Mouse (Mus musculus) layer of hippocampus, adult 9-10 months (tissue): ENCODE data around the gene Slc25a22.

Experiments
- DNase-seq: peaks from one replicate; pipeline ENCODE4 v3.0.0; 2022; ENCODE audit warnings: low spot score

Gene Slc25a22

GRCm38 (mm10) chr7:141435129-141435855, 2.4 kb downstream of the Slc25a22 start:
- no peak for DNase-seq

- no peak for DNase-seq
These were observed 3.2 kb downstream of the Slc25a22 start for GRCm38 (mm10) chr7:141434464-141434863.

DNA sequence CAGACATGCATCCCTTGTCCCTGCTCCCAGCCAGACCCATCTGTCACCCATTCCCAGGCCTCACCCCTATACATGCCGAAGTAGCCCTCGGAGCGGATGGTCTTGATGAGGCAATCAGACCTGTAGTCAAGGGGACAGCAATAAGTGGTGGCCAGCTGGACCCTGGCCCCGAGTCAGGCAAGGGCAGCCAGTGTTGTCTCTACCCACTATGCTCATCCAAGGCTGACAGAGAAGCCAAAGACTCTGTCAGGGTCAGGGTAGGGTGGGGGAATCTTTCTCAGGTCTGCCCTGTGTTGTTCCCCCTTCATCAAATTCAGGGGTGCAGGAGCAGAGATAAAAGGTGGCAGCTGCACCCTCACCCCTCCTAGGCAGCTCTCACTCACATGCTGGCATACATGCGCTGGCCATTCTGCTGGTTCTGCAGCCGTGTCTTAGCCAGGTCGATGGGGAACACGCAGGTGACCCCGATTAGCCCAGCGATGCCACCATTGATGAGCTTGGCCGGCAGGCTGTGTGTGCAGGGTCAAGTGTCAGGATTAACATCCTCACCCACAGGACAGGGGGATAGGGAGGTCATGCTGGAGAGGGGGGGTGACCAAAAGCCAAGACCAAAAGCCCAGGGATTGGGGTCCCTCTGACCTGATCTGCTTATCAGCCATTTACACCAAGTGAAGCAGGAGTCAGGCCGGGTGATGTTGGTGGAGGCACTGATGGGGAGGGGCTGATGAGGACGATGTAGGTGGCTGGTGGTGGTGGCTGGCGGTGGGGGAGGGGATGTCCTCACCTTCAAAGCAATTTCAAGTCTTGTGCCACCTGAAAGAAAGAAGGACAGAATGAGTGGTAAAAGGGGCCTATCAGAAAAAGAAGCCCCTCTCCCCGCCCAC, 3.9 kb downstream of the Slc25a22 start:
- DNase-seq: no peak

DNA sequence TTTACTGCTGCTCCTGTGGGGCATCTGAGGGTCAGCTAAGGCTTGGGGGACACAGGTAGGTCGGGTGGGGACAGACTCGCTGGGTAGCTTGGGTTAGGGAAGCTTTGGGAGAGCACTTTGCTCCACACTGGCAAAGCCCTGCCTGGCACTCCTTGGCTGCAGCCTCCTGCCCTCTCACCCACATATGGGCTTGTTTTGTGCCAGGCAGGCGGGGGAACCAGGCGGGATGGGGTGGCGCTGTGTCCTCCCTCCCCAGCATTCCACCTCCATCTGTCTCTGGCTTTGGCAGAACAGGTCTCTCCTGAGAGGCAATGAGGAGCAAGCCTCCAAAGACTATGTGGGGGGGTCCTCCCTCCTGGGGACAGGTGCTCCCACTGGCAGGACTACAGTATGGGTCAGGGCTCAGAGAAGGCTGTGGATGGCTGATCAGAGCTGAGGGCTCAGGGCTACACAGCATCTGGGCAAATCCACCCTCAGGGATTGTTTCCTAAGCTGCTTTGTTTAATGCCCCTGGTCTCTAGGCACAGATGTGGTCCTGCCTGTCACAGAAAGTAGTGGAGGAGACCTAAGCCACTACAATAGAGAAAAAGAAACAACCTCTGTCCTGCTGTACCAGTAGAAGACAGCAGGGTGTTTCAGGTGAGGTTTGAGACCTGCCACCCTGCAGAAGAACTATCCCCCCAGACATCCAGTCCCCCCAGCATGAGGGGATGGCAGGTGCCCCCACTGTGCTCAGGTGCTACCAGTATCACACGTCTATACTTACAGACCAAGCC, 4.8 kb downstream of the Slc25a22 start:
- no peak for DNase-seq

GRCm38 (mm10) chr7:141432186-141432611, 5.5 kb downstream of the Slc25a22 start:
- DNase-seq: no peak

DNA sequence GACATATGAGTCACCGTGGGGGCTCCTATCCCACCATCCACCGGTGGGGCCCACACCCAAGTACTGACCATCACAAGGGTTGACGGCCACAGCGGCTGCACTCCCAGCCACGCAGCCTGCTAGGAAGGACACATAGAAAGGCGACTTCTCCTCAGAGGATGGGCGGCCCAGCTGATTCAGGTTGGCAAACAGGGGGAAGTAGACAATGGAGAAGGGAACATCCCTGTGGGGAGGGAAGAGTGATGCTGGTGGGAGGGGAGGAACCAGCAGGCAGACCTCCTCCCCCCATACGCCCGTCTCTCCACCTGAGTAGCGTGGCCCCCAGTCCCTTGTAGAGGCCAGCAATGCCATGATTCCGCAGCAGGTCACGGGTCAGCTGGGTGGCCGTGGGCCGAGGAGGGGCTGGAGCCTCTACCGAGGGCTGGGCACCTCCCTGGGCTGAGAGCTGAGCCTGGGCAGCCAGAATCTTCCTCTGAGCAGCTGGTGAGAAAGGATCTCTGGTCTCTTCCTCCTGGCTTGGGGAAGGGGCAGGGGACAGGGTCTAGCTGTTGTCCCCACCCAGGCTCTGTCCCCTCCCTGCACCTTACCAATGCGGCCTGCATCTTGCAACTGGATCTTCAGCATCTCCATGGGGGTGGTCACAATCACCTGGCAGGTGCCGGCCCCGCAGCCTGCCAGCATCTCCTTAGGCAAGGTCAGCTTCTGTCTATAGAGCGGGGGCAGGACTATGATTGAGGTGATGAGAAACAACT, 6.1 kb downstream of the Slc25a22 start:
- no peak for DNase-seq

- no peak for DNase-seq
These were observed 7.0 kb downstream of the Slc25a22 start for GRCm38 (mm10) chr7:141430585-141431240.

GRCm38 (mm10) chr7:141429840-141430584, 7.7 kb downstream of the Slc25a22 start:
- DNase-seq: no peak

DNA sequence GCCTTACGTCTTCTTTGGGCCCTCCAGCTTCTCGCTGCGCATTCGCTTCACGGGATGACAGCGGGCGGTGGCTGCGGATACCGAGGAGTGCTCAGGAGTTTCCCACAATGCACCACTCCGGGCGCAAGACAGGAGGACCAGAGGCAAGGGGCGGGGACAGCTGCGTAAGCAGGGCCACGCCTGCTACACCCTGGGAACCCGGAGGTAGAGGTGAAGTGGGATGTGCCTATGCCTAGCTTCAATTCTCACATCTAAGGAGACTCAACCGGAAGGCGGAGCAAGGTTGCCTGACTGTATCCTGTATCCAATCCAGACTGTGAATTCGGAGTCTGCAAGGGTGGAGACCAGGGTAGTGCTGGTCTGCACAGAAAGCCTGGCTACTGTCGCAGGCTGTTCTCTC, 8.4 kb downstream of the Slc25a22 start, which contains the start of gene Cend1:
Cend1 (minus strand) TSS at position 182 of the 400 bp plus-strand sequence.
- DNase-seq: no peak

GRCm38 (mm10) chr7:141428701-141429100, 9.0 kb downstream of the Slc25a22 start:
- DNase-seq: no peak

DNA sequence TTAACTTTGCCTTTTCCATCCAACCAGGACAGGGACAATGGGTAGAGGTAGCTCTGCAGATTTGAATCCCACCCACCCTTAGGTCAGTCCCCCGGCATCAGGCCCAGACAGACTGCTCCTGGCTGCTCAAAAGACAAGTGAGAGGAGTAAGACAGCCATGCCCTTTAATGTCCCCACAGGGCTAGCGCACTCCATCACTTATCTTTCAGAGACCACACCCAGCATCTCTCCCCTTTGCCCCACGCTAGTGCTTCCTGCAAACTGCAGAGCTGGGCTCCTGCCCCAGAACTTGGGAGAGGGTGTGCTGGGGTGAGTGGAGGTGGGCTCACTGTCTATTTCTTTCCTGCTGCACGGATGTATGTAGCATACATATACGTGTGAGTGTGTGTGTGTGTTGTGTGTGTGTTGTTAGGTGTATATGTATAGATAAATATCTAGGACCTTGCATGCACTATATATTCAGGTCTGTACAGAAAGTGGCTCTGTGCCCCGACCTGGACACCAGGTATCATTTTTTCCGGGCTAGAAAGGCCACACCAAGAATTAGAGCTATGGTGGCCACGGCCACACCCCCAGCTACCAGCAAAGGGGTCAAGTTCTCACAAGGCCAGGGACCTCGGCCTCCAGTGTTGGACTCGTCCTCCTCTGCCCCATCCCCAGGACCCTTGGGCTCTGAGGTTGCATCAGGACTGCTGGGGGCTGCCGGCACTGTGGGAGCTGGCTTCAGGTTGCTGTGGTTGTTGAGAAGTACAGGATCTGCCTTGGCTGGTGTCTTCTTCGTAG, 10.6 kb downstream of the Slc25a22 start:
- no peak for DNase-seq

DNA sequence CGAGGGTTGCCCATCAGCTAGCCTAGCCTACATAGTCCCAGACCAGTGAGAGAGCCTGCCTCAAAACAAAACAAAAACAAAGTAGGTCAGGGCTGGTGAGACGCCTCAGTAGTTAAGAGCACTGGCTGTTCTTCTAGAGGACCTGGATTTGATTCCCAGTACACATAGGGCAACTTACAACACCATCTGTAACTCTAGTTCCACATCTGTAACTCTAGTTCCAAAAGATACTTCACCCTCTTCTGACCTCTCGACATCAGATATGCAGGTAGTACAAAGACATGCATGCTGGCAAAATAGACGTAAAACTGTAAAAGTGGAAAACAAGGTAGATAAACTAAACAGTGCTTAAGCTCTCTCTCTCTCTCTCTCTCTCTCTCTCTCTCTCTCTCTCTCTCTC, 13.9 kb downstream of the Slc25a22 start:
- no peak for DNase-seq

DNA sequence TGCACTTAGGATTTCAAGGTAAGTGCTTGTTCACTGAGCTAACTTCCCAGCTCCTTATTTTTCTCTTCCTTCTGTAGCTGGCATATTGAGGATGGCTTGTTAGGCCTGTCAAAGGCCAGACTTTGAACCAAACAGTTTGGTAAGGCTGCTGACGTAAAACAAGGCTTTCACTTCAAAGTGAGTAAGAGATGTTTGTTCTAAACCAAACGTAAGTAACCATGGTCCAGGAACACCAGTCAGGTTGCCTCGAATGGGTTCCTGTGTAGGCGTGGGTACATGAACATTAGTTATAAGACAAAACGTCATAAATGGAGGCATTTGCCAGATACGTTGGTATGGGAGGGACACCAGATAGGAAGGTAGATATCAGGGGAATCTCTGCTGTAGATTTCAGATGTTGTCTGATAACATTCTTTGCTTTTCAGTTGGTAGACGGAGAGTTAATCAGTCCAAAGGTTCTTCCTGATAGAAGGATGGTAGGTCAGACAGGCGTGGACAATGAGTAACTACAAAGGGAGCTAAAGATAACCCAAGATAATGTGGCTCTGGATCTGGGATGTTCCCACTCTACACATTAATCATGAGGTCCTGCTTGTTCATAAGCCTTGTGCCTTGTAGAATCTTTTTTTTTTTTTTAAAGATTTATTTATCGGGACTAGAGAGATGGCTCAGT, 17.5 kb downstream of the Slc25a22 start:
- no peak for DNase-seq

- DNase-seq: no peak
These were observed 18.7 kb downstream of the Slc25a22 start for GRCm38 (mm10) chr7:141418970-141419369.

DNA sequence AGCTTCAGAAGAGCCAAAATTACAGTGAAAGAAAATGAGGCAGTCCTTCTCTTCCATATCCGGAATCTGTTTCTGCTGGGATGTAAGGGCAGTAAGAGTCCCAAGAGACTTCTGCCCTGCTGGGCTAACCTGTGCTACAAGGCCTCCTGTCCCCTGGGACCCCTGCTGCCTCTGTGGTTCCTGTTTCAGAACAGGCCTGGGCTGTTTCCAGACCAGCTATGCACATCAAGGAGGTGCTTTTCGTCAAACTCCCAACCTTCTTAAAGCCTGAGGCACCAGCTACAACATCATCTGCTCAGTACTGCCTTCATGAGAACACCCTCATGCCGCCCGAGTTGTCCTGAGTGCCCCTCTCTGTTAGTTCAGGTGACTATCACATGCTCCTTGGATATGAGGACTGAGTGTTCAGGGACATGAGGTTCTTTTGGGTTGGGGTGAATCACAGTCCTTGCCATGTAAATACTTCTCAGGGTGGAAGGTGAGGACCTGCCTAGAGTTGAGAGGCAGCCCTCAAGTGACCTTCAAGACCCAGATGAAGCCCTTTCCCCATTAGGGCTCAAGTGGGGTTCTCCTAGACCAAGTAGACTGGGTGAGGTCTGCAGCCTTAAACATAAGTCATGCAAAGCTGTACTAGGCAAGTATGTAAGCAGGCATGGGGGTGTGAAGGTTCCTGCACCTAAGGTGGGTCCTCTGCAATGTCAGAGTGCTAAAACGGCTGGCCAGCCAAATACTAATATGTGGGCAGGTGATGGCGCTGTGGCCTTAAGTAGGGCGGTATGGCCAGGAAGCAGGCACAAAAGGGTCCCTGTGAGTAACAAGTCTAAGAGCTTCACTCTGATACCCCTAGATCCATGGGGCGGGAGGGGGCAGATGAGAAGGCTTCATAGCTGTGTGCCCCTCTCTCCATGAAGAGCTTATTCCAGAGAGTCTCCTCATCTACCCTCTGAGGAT, 19.7 kb downstream of the Slc25a22 start:
- DNase-seq: no peak

GRCm38 (mm10) chr7:141416144-141416841, 21.4 kb downstream of the Slc25a22 start:
- DNase-seq: no peak
